Mouse (Mus musculus) brain, embryonic 14.5 days (tissue): ENCODE measurements at regions not wholly inside any gene's neighbourhood (a gene's known extent, or its start where the extent isn't known, plus 50 kb on each side); places are given as distances from the start of the nearest gene placed in this dataset.

Experiments
- CTCF ChIP-seq: fragments of 200-500 bp; IDR thresholded peaks from 2 replicates; pipeline ENCODE4 v1.5.1; 2012; ENCODE audit warnings: inconsistent platforms, mild to moderate bottlenecking, moderate library complexity, borderline replicate concordance; ENCODE audit not compliant: insufficient read depth, insufficient read length; ENCODE audit errors: extremely low read depth
- POLR2A ChIP-seq: fragments of 200-500 bp; IDR thresholded peaks from 2 replicates; pipeline ENCODE4 v1.6.1; 2012; ENCODE audit warnings: mild to moderate bottlenecking, inconsistent platforms, borderline replicate concordance; ENCODE audit not compliant: poor library complexity, insufficient read depth, insufficient read length, severe bottlenecking; ENCODE audit errors: extremely low read depth

DNA sequence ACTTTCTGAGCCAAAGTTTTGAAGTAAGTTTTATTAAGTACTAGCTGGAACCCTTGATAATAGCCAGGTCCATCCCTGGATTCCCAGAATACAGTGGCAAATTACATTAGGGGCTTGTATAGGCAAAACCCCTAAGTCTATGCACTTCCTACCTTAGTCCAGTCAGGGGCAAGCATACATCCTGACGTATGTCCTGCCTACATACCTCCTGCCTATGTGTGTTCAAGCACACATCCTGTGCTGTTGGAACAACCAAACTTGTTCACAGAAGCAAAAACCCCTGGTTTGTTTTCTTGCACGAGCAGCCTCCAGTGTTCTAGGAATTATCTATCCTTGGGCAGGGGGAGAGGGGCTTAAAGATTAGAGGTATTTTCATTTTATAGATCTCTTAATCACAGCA, 66.4 kb upstream of the Bmp2k start:
- TF ChIP-seq CTCF (no peak), POLR2A (no peak)
